Mouse (Mus musculus): ENCODE measurements around the gene Ciao1.
"Not testable (repeated sequence)": the region's sequence is repeated elsewhere in the genome, so short reads cannot be mapped to it uniquely, and the experiment has no call there.

The Ciao1 gene

GRCm38 (mm10) chr2:127247592-127248333, at the start of gene Ciao1, which contains the start of gene Tmem127:
TSS of gene Ciao1 (minus strand) at chr2:127247816.
TSS of gene Tmem127 (plus strand) at chr2:127247908.
- in situ Hi-C loops (cut with MboI, MseI) = loop anchor here (5.0 to 25.0 kb wide), 2 partner anchors 35 to 1415 kb away; no protein-coding TSS in a partner anchor

- in situ Hi-C loops (cut with MboI, MseI) = loop anchor here (25.0 kb wide), 1 partner anchor 140 kb away; the partner anchor contains the start of genes Fahd2a and Gpat2
Observed at GRCm38 (mm10) chr2:127297001-127297805, 49.6 kb upstream of the Ciao1 start.

GRCm38 (mm10) chr2:127292250-127292649, 44.6 kb upstream of the Ciao1 start:
- in situ Hi-C loops (cut with MboI, MseI) = loop anchor here (25.0 kb wide), 1 partner anchor 145 kb away; the partner anchor contains the start of genes Fahd2a and Gpat2

- in situ Hi-C loops (cut with MboI, MseI) = loop anchor here (25.0 kb wide), 1 partner anchor 159 kb away; the partner anchor contains the start of genes Fahd2a and Gpat2
Observed at GRCm38 (mm10) chr2:127278162-127278561, 30.5 kb upstream of the Ciao1 start.

GRCm38 (mm10) chr2:127275551-127276320, 28.1 kb upstream of the Ciao1 start:
- in situ Hi-C loops (cut with MboI, MseI) = loop anchor here (25.0 kb wide), 1 partner anchor 162 kb away; the partner anchor contains the start of genes Fahd2a and Gpat2

- in situ Hi-C loops (cut with MboI, MseI) = no loop called here
Observed at GRCm38 (mm10) chr2:127274590-127274989, 27.0 kb upstream of the Ciao1 start.

- in situ Hi-C loops (cut with MboI, MseI) = no loop called here
Observed at GRCm38 (mm10) chr2:127272806-127273205, 25.2 kb upstream of the Ciao1 start.

- in situ Hi-C loops (cut with MboI, MseI) = not testable (repeated sequence)
Observed at GRCm38 (mm10) chr2:127272049-127272448, 24.4 kb upstream of the Ciao1 start.

- in situ Hi-C loops (cut with MboI, MseI) = no loop called here
Observed at GRCm38 (mm10) chr2:127271042-127271515, 23.5 kb upstream of the Ciao1 start.

GRCm38 (mm10) chr2:127270300-127271041, 22.9 kb upstream of the Ciao1 start:
- in situ Hi-C loops (cut with MboI, MseI) = no loop called here

GRCm38 (mm10) chr2:127269491-127270299, 22.1 kb upstream of the Ciao1 start, which contains the start of gene Stard7:
TSS of gene Stard7 (plus strand) at chr2:127270218.
- in situ Hi-C loops (cut with MboI, MseI) = no loop called here

GRCm38 (mm10) chr2:127267854-127268253, 20.2 kb upstream of the Ciao1 start:
- in situ Hi-C loops (cut with MboI, MseI) = no loop called here

- in situ Hi-C loops (cut with MboI, MseI) = no loop called here
Observed at GRCm38 (mm10) chr2:127262480-127262879, 14.9 kb upstream of the Ciao1 start.

GRCm38 (mm10) chr2:127259340-127259739, 11.7 kb upstream of the Ciao1 start:
- in situ Hi-C loops (cut with MboI, MseI) = loop anchor here (10.0 kb wide), 1 partner anchor 1845 kb away; the partner anchor contains the start of gene Polr1b

GRCm38 (mm10) chr2:127255294-127255693, 7.7 kb upstream of the Ciao1 start:
- in situ Hi-C loops (cut with MboI, MseI) = loop anchor here (10.0 kb wide), 1 partner anchor 1850 kb away; the partner anchor contains the start of gene Polr1b

GRCm38 (mm10) chr2:127254604-127255134, 7.1 kb upstream of the Ciao1 start:
- in situ Hi-C loops (cut with MboI, MseI) = loop anchor here (10.0 kb wide), 1 partner anchor 1850 kb away; the partner anchor contains the start of gene Polr1b

GRCm38 (mm10) chr2:127252787-127253186, 5.2 kb upstream of the Ciao1 start:
- in situ Hi-C loops (cut with MboI, MseI) = loop anchor here (10.0 kb wide), 1 partner anchor 1852 kb away; the partner anchor contains the start of gene Polr1b

- in situ Hi-C loops (cut with MboI, MseI) = loop anchor here (10.0 kb wide), 1 partner anchor 1853 kb away; the partner anchor contains the start of gene Polr1b
Observed at GRCm38 (mm10) chr2:127251880-127252527, 4.4 kb upstream of the Ciao1 start.

Measured in T-helper 1 cell (primary cell).